Mouse (Mus musculus) thymus, adult 2 months (tissue): ENCODE results near the gene Cct8.

ENCODE experiments used
- CTCF ChIP-seq: fragments of 200-500 bp; IDR thresholded peaks from 2 replicates; pipeline ENCODE4 v1.5.1; 2012; ENCODE audit warnings: mild to moderate bottlenecking, control low read depth, low read length, moderate library complexity, borderline replicate concordance; ENCODE audit not compliant: control insufficient read depth, poor library complexity, insufficient read depth; ENCODE audit errors: extremely low read depth
- POLR2A ChIP-seq: fragments of 200-500 bp; IDR thresholded peaks from 2 replicates; pipeline ENCODE4 v1.6.1; 2012; ENCODE audit warnings: mild to moderate bottlenecking, low read length, control low read depth, moderate library complexity; ENCODE audit not compliant: control insufficient read depth, poor library complexity, insufficient read depth; ENCODE audit errors: extremely low read depth

- TF ChIP-seq CTCF, result no peak
- no peak for TF ChIP-seq POLR2A
Measured at GRCm38 (mm10) chr16:87496728-87497127, 1.1 kb upstream of the Cct8 start.
